Mouse (Mus musculus) MEL (cell line): ENCODE measurements at regions not wholly inside any gene's neighbourhood (a gene's known extent, or its start where the extent isn't known, plus 50 kb on each side); places are given as distances from the start of the nearest gene placed in this dataset.

ENCODE experiments used
- CTCF ChIP-seq, 3 experiments: IDR thresholded peaks in 2 of 3; conservative IDR thresholded peaks in 1 of 3; 2 replicates each; pipeline ENCODE4 v1.5.1; 2011 to 2012; ENCODE audit warnings: low read length in 3 of 3, low read depth in 2 of 3, mild to moderate bottlenecking in 2 of 3, improper control_type of control experiment in 1 of 3, inconsistent platforms in 1 of 3, mixed read lengths in 1 of 3, moderate library complexity in 1 of 3; ENCODE audit not compliant: control insufficient read depth in 1 of 3, insufficient read depth in 1 of 3, poor library complexity in 1 of 3, severe bottlenecking in 1 of 3
- E2F4 ChIP-seq: IDR thresholded peaks from 2 replicates; pipeline ENCODE4 v1.6.1; 2011; ENCODE audit warnings: low read depth, low read length, improper control_type of control experiment, borderline replicate concordance
- ELF1 ChIP-seq: IDR thresholded peaks from 2 replicates; pipeline ENCODE4 v1.6.1; 2014; ENCODE audit warnings: low read depth, mild to moderate bottlenecking, inconsistent platforms, low read length, improper control_type of control experiment, moderate library complexity
- EP300 ChIP-seq, 2 experiments: IDR thresholded peaks; 2 replicates each; pipeline ENCODE4 v1.6.1; 2011; ENCODE audit warnings: improper control_type of control experiment in 2 of 2, low read length in 2 of 2, low read depth in 1 of 2, mild to moderate bottlenecking in 1 of 2
- GABPA ChIP-seq: IDR thresholded peaks from 2 replicates; pipeline ENCODE4 v1.6.1; 2012; ENCODE audit warnings: low read depth, mild to moderate bottlenecking, inconsistent platforms, low read length, improper control_type of control experiment, moderate library complexity
- HCFC1 ChIP-seq: IDR thresholded peaks from 2 replicates; pipeline ENCODE4 v1.6.1; 2012; ENCODE audit warnings: low read depth, mild to moderate bottlenecking, inconsistent platforms, low read length, improper control_type of control experiment, moderate library complexity
- JUND ChIP-seq: IDR thresholded peaks from 2 replicates; pipeline ENCODE4 v1.6.1; 2011; ENCODE audit warnings: low read depth, mild to moderate bottlenecking, improper control_type of control experiment, low read length
- NRF1 ChIP-seq: IDR thresholded peaks from 2 replicates; pipeline ENCODE4 v1.6.1; 2014; ENCODE audit warnings: low read depth, mild to moderate bottlenecking, inconsistent platforms, low read length, improper control_type of control experiment, moderate library complexity; ENCODE audit not compliant: poor library complexity, insufficient read depth, severe bottlenecking
- POLR2A ChIP-seq, 2 experiments: IDR thresholded peaks; 2 replicates each; pipeline ENCODE4 v1.6.1; 2011 to 2012; ENCODE audit warnings: low read length in 2 of 2, mild to moderate bottlenecking in 2 of 2, control low read depth in 1 of 2, improper control_type of control experiment in 1 of 2, low read depth in 1 of 2, moderate library complexity in 1 of 2; ENCODE audit not compliant: control insufficient read depth in 1 of 2, insufficient read depth in 1 of 2, poor library complexity in 1 of 2
- UBTF ChIP-seq: IDR thresholded peaks from 2 replicates; pipeline ENCODE4 v1.6.1; 2012; ENCODE audit warnings: low read depth, mild to moderate bottlenecking, inconsistent platforms, low read length, improper control_type of control experiment, moderate library complexity, borderline replicate concordance; ENCODE audit not compliant: insufficient read depth

DNA sequence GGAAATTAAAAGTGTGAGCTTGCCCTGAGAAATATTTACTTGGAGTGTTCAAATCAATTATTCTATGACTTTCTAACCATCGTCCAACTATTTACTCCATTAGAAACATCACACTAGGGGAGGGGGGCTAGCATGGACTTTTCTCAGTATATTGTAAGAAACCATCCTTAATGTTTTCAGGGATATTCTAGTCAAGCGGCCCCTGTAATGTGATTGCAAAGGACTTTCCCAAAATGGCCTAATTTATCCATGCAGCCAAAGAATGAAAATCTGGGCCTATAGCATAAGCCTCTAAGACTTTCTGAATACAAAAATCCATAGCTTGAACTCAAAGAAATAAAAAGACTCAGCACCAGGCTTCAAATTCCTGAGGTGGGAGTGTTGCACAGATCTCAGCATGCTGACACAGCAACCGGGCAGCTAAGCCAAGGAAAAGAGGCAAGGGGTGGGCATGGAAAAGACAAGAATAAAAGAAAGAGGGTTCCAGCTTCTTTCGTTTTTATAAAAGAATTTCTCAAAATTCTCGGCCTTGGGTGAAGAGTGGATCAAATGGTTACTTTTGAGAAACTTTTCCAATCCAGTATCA, 163.6 kb upstream of the Cited2 start:
- no peak for TF ChIP-seq POLR2A (IDR thresholded peaks at IDR 0.05; ENCODE audit: control insufficient read depth in 1 of 2, insufficient read depth in 1 of 2, low read depth in 1 of 2, low read length in 2 of 2, poor library complexity in 1 of 2)
- TF ChIP-seq HCFC1: no peak
- TF ChIP-seq CTCF (IDR thresholded peaks at IDR 0.05 in 2 of 3, conservative IDR thresholded peaks at IDR 0.05 in 1 of 3; ENCODE audit: control insufficient read depth in 1 of 3, insufficient read depth in 1 of 3, low read depth in 2 of 3, low read length in 3 of 3, poor library complexity in 1 of 3, severe bottlenecking in 1 of 3): no peak
- TF ChIP-seq JUND: no peak
- TF ChIP-seq NRF1: no peak
- no peak for TF ChIP-seq ELF1
- TF ChIP-seq UBTF: no peak
- TF ChIP-seq GABPA: no peak
- TF ChIP-seq E2F4: no peak
- TF ChIP-seq EP300 (IDR thresholded peaks at IDR 0.05; ENCODE audit: low read depth in 1 of 2, low read length in 2 of 2): no peak
